Mouse (Mus musculus): ENCODE measurements around the gene Lsmem1.
"Not testable (repeated sequence)": the region's sequence is repeated elsewhere in the genome, so short reads cannot be mapped to it uniquely, and the experiment has no call there.

Gene Lsmem1

DNA sequence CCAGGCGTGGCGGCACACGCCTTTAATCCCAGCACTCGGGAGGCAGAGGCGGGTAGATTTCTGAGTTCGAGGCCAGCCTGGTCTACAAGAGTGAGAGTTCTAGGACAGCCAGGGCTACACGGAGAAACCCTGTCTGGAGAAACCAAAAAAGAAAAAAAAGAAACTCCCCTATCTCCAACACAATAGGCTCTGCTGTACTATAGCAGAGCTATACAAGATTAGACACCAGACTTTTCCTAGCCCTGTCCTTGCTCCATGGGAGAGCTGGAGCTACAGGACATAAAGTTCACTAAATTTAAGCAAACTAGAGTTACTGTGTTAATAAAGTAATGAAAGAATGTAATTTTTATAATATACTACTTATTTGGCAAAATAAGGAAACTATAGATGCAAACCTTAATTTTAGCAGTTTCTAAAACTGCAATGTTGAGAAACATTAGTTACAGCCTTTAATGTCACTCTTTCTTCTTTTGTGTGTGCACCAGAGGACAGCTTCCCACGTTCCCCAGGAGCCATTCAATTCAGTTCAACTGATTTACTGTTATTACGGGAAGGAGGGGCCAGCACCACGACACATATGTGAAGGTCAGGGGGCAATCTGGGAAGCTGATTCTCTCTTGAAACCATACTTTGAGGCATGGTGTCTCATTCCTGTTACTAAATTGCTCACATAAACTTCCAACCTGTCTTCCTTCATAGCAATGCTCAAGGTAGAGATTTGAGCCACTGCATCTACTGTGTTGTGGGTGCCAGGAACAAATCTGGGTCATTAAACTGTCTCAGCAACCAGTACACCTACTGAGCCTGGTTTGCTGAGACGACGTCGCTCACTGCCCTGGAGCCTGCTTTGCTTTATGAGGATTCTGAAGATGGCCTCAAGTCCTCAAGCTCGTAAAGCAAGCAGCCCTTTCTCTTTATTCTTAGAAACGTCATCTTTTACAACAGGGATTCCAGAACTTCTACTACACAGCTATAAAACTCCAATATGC lies 15.9 kb upstream of the Lsmem1 start:
- no peak for DNase-seq (ENCODE audit: low read depth, low spot score)

DNA sequence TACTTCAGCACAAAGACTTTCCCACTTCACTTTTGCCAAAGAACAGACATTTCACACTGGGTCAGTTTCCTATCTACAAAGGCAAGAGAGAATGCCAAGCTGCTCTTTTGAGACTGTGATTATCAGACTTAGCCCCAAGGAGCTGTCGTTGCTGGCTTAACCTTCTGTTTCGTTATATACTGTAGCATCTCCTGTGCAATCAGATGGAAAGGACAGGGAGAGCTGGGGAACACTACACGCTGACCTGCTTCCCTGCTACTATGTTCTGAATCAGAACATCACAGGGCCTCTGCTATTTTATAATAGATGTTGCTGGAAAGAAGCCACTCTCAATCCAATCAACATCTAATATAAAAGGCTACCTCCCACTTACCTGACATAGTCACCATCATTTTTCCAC lies 9.8 kb upstream of the Lsmem1 start:
- DNase-seq (ENCODE audit: low read depth, low spot score), result no peak

DNA sequence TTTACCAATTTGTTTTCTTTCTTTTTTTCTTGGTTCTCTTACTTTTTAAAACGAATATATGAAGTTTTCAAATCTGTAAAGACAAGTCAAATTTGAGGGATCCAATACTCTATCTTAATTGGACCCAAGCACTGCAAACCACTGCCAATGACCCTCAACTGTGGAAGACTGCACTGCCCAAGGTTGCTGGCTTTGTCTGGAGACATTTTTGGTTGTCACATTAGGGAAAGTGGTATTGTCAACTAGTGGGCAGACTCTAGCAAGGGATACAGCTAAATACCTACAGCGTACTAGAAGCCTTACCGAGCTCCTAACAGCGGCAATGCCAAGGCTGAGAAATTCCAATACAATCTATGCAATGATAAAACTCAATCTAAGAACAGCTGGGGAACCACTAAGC lies 8.6 kb upstream of the Lsmem1 start:
- no peak for DNase-seq (ENCODE audit: low read depth, low spot score)

DNA sequence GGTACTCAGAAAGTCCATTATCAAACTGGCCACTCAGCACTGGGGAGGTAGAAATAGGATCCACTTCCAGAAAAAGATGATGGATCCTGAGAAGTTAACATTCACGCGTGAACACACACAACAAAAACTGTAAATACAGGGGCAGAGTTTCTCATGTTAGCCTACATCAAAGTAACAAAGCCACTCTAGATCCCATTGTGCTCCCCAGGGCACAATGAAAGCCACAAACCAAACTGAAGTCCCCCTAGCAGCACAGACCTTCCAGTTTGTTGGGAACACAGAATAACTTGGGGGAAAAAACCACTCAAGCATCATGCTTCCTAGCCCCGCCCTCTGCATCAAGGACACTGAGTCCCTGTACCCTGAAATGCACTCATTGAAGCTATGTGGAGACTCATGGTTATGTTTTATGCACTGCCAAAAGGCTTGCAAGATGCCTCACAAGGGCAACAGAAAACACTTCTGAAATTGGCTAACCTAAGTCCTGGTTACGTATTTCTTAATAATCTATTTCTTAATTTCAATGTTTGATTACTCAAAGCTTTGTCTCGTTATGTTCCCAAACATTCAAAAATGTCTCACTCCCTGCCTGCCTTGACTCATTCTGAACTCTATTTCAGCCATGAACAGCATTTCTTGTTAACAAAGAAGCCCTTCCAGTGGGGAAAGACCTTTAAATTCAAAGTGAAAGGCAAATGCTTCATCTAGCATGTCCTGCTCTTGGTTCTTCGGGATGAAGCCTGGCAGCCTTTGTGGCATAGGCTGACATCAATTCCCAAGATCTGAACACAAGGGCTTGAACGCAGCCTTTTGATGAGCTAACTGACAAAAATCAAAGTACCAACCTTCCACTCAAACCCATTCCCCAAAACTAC lies 3.1 kb upstream of the Lsmem1 start:
- no peak for DNase-seq (ENCODE audit: low read depth, low spot score)

DNA sequence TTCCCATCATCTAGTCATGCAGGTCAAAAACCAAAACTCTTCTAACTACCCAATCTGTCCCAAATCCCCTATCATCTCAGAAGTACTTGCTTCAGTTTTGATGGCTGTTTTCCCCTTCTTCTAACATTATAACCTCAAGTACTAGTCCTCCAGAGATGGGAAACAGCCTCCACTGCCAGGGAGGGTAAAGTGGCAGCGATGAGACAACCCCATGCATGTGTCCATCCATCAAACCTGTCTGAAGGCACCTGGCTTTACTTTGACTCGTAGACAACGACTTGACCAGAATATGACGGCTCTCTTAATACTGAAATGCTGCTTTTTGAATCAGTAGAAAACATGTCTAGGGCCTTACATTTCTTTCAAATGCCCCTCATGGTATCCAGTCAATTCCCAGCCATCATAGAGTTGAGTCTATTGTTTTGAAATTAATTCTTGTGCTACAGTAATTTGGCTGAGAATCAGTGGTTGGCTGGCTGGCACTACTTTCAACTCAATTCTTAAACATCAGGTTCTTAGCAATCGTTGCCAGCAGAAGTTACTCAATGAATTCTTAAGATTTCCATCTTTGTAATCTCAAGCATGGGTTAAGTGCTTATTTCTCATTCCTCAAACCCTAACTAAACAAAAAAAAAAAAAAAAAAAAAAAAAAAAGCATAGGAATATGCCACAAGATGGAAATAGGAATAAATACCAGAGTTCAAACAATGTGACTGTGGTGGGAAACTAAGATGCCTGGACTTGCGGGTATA lies 1.4 kb upstream of the Lsmem1 start:
- DNase-seq (ENCODE audit: low read depth, low spot score), result no peak

DNA sequence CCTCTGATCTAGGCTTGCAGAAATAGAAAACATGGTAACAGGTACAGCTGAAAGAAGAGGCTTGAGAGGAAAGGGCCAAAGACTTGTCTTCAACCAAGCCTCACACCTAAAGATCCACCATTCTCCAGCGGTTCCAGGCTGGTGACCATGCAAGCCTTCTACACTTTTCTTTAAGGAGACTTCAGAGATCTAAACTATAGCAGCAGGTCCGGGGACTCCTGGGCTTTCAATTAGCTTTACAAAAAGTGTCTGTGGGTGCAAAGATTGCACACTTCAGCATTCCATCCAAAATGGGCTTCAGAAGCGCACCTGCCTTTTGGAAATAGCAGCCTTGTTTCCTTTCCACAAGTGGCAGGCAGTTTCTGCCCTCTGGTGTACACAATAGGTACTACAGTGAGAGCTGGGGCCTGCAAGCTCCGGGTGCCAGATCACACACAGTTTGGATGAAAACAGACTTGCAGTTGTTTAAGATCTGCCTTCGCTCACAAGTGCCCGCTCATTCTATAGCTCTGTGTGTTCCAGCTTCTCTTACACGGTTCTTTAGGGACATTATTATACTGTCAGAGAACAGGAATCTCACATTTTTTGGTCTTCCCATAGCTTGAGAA lies 609 bp upstream of the Lsmem1 start:
- peak; percentile 77 for DNase-seq (ENCODE audit: low read depth, low spot score)

DNA sequence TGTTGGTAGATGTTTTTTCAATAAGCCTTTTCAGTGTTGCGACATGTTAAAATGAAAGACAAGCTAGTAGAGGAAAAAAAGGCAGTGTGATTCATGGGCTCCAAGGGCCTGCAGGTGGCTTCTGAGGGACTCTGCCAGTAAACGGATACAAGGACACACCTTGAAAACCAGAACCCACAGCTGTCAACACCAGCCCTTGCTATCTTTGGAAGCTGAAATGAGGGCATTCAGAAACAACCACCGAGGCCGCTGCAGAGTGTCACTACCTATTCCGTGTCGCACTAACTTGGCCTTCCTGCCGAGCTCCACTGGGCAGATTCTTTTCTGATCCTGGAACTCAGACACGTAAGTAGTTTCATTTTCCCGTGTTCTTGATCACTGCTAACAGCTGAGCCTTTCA lies 863 bp downstream of the Lsmem1 start:
- no peak for DNase-seq (ENCODE audit: low read depth, low spot score)

DNA sequence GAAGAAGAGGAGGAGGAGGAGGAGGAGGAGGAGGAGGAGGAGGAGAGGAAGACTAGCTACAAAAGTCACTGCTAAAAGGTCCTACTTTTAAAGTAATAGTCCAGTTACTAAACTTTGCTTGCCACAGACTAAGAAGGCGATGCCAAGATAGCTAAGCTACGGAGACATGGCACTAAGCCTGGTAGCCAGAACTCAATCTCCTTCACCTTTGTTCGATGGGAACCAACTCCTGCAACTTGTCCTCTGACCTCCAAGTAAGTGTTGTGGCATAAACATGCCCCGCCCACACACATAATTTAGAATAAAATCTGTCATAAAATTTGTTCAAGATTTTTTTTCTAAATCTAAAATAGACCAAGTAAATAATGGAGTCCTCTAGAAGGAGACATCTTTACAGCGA lies 1.3 kb downstream of the Lsmem1 start:
- DNase-seq (ENCODE audit: low read depth, low spot score), result no peak

DNA sequence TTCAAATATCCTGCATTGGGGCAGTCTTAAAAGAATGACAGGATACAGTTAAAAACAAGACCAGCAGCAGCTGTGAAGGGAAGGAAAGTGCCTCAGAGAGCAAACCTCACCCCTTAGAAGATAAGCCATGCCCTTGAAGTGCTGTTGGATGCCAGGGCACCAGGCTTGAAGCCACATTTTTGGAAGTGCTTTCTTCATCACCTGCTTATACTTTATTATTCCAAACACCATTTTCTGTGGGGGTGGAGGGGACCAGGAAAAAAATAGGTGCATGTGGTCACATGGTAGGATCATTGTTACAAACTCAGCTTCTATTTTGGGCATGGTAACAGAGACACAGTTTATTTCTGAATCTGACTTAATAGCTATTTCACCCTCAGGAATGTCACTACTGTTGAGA lies 1.8 kb downstream of the Lsmem1 start:
- no peak for DNase-seq (ENCODE audit: low read depth, low spot score)

DNA sequence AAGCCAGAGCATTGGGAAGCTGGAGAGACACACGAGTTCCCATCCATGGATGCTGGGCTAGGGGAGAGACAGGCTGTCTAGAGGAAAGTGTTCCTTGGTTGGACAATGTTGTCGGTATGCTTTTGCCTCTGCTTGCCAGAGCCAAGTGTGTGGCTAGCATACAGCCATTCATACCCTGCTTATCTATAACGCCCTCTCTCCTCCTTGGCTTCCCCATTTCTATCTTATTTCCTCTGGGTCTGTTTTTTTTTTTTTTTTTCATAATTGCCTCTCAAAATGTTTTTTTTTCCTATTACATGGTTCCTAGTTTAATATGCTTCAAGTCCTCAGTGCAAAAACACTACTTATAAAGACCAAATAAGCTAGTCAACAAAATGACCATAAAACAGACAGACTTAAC lies 13.8 kb downstream of the Lsmem1 start:
- DNase-seq (ENCODE audit: low read depth, low spot score), result no peak

DNA sequence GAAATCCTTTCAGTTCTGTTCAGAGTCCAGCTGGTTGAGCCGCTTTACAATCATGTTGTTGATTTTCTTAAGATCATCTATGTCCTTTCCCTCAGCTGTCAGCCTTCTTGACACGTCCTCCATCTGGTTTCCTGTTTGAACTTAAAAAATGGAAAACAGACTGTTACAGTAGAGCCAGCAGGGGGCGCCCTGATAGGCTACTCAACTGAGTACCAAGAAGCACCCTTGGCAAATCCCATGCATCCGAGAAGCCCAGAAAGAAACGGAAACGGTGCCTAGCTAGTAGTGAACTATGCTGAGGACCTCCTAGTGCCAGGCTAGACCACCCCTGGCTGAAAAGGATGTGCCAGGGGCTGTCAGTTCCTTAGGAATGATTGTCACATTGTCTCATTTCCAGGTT lies 22.2 kb downstream of the Lsmem1 start:
- DNase-seq (ENCODE audit: low read depth, low spot score), result peak; percentile 68

DNA sequence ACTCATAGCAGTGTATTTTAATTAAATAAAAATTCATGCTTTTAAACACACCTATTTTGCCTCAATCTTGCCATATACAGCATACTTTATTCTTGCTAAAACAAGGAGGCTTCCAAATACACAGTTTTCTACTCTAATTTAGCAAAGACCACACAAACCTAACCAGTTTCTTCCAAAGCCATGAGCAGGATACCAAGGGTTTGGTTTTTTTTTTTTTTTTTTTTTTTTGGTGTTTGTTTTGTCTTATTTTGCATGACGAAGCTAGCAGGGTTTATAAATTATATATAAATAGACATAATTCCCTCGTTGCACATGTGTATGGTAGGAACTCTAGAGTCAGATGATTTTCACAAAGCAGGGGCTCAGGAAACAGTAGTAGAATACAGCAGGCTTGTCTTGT lies 23.1 kb downstream of the Lsmem1 start:
- no peak for DNase-seq (ENCODE audit: low read depth, low spot score)

DNA sequence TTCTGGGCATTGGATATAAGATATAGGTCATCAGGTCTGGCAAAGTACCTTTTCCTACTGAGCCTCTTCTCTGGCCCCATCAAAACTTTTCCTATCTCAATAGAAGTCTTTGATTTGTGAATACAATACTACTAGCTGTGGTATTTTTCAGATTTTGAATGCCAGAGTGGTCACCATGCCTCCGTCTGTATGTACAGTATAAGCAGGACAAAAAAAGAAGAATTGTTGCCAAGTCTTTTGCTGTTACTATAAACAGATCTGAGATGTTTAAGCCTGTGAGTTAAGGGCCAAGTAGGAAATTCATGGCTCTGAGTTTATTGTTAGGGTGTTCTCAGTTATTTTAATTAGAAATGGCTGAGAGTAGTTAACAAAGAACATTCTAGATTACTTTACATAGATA lies 24.1 kb downstream of the Lsmem1 start:
- not testable (repeated sequence) for DNase-seq (ENCODE audit: low read depth, low spot score)

DNA sequence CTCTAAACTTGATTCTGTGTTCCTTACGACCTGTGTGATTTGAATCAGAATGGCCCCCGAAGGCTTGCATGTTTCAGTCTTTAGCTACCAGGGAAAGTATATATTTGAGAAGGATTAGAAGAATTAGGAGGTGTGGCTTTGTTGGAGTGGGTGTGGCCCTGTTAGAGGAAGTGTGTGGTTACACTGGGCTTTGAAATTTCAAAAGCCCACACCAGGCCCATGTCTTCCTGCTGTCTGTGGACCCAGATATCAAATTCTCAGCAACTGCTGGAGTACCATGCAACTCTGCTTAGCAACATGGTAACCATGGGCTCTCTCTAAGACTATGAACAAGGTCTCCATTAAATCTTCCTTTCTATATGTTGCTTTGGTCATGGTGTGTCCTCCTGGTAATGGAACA lies 27.7 kb downstream of the Lsmem1 start:
- DNase-seq (ENCODE audit: low read depth, low spot score), result peak; percentile 14

DNA sequence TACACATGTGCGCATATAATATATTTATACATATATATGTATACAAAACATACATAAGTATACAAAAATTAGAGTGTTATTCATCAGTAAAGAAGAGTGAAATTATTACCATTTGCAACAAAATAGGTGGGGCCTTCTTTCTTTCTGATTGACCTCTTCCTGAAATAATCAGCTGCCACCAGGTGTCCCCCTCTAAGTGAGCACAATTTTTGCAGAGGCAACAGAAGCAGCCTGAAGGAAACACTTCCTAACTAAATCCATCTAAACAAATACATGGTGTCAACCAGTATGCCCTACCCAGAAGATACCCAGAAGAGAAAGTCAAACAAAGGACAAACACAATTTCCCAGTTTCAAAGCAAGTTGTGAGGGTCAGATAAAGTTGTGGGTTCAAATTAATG lies 29.6 kb downstream of the Lsmem1 start:
- no peak for DNase-seq (ENCODE audit: low read depth, low spot score)

DNA sequence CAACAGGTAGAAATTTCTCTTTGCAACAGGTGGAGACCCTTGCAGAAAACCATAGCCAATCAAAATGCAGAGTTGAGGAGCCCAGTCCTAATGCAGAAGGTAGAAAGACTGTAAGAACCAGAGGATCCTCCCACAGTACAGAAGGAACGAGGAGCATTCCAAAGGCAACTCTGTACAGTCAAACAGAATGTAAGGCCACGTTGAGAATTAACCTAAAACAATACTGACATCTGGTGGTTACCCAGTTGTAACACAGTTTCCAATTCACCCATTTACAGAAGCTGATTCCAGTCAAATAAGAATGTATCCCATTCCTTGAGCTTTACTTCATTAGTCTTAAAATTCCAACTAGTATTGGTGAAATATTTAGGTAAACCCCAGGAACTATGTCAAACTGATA lies 34.7 kb downstream of the Lsmem1 start:
- DNase-seq (ENCODE audit: low read depth, low spot score), result peak; percentile 45

DNA sequence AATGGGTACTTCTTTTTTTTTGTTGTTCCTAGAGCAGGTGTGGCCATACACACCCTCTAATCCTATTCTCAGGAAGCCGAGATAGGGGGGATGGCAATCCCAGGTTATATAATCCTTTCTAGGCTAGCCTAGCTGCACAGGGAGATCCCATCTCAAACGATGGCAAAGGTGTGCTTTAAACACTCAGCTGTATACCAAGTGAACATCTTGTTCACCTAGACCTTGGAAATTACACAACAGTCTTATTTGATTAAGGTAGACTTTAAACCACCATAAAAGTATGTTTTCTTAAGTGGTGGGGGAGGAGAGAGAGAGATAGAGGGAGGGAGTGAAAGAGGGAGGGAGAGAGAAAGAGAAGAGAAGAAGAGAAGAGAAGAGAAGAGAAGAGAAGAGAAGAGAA lies 38.5 kb downstream of the Lsmem1 start:
- no peak for DNase-seq (ENCODE audit: low read depth, low spot score)

DNA sequence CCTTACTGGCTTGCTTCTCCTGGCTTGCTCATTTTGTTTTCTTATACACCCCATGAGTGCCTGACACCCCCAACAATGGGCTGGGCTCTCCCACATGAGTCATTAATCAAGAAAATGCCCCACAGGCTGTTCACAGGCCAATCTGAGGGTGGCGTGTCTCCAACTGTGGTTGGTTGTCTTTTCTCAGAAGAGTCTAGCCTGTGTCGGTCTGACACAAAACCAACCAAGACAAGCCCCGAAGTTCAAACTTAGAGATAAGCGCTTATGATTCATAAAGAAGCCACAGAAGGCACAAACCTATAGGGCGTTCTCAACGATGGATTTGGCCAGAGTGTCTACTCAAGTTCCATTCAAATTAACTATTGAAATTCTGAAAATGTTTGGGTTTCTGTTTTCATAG lies 45.1 kb downstream of the Lsmem1 start:
- DNase-seq (ENCODE audit: low read depth, low spot score), result no peak

DNA sequence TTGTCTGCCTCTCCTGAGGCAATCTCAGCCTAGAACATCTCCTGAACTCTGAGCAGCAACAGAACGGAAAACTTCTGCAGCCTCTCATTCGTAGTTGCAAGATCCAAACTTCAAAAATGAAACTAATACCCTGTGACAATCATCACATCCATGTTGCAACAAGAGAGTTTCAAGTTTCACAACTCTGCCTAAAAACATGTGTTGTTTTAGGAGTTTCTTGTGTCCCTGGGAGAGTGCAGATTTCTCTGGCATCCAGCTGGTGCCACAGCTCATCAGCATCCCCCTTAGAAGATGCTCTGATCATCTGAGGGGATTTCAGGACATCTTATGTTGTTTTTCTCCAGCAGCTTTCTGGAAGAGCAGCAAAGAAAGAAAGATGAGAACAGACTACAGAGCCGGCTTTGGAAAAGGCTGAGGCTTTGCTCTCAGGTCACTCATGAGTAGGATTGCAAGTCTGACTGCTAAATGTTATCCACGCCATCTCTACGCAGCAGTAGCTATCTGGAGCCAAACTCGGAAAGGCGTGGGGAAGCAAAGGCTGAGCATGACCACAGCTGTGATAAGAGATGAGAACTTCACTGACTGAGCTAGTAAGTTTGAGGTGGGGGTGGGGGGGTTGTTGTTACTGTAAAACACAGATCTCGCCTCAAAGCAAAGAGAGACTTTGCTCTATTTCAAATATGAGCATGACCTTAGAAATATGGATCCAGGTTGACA lies 46.8 kb downstream of the Lsmem1 start:
- DNase-seq (ENCODE audit: low read depth, low spot score), result no peak

DNA sequence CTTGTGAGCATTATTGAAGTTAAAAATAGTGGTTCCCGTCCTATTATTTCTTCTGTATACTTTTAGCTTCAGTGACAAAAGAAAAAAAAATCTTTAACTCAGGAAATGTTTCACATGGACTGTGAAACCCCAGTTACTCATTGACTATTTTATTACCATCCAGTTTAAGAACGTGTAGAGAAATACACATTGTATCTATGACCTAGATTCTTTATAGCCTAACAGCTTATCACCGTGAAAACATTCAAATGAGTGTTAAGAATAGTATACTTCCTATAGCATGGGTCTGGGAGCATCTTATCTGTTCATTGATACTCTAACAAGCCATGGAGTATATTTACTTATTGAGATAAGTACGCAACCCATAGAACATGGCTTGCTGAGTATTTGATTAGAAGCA lies 52.0 kb downstream of the Lsmem1 start:
- DNase-seq (ENCODE audit: low read depth, low spot score), result no peak

DNA sequence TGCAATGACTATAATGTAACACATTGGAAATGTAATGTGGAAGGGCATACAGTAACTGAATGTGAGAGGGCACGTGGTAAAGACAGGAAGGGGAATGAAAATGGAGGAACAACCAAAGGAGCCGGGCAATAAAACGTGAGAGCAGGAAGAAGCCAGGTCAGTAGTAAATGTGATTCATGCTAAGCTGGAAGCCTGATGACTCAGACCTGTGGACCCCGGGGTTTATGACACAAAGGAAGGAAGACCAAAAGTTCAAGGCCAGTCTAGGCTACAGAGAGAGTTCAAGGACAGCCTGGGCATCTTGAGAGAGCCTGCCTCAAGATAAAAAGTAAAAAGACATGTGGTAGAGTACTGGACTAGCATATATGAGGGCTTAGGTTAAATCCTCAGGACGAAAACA lies 52.8 kb downstream of the Lsmem1 start:
- peak; percentile 31 for DNase-seq (ENCODE audit: low read depth, low spot score)
